Mouse (Mus musculus) cortical plate, adult 2 months (tissue): Measurements from ENCODE around the gene Poll.

ENCODE experiments used
- CTCF ChIP-seq: fragments of 200-500 bp; IDR thresholded peaks from 2 replicates; pipeline ENCODE4 v1.5.1; 2011; ENCODE audit warnings: mild to moderate bottlenecking, control low read depth, low read length; ENCODE audit not compliant: insufficient read depth; ENCODE audit errors: extremely low read depth
- POLR2A ChIP-seq: fragments of 200-500 bp; IDR thresholded peaks from 2 replicates; pipeline ENCODE4 v1.6.1; 2011; ENCODE audit warnings: mild to moderate bottlenecking, low read length, control low read depth; ENCODE audit not compliant: insufficient read depth; ENCODE audit errors: extremely low read depth

DNA sequence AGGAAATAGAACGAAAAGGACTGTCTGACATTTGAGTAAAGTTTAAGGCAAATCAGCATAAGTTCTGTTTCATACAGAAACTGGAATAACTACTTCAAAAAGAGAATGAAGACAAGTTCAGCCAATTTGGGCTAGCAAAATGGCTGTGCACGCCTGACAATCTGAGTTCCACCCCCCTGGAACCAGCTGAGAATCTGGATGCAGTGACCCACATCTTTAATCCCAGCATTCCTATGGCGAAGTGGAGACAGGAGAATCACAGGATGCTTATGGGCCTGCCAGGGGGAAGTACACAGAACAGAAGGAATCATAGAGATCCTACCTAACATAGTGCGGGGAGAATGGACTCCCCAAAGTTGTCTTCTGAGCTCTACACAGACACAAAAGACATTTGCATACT, 36.8 kb upstream of the Poll start:
- TF ChIP-seq CTCF (no peak), POLR2A (no peak)
